Mouse (Mus musculus) intestine, embryonic 14.5 days (tissue): ENCODE measurements at regions not wholly inside any gene's neighbourhood (a gene's known extent, or its start where the extent isn't known, plus 50 kb on each side); places are given as distances from the start of the nearest gene placed in this dataset.

Experiments used
- ATAC-seq: fragments of 200-750 bp; cut with Nextera tagmentation; replicated peaks from 2 replicates; pipeline ENCODE4 v1.8.0; 2017; ENCODE audit warnings: low read depth, moderate number of reproducible peaks, moderate TSS enrichment, moderate library complexity; ENCODE audit not compliant: low FRiP score, low TSS enrichment
- DNase-seq: peaks from one replicate; pipeline ENCODE4 v3.0.0-alpha.2; 2018; ENCODE audit warnings: low spot score
- H3K27ac ChIP-seq: fragments of 300-500 bp; sonication (generic); 2 replicates; pipeline ENCODE4 v1.5.1; 2014; ENCODE audit warnings: low read depth, mild to moderate bottlenecking, control low read depth
- H3K27me3 ChIP-seq: fragments of 300-500 bp; sonication (generic); replicated peaks from 2 replicates; pipeline ENCODE4 v1.6.1; 2014; ENCODE audit warnings: low read length, control low read depth; ENCODE audit not compliant: control insufficient read depth, insufficient read depth
- H3K36me3 ChIP-seq: fragments of 300-500 bp; sonication (generic); 2 replicates; pipeline ENCODE4 v1.6.1; 2014; ENCODE audit warnings: low read length, control low read depth; ENCODE audit not compliant: control insufficient read depth, insufficient read depth
- H3K4me1 ChIP-seq: fragments of 300-500 bp; sonication (generic); replicated peaks from 2 replicates; pipeline ENCODE4 v1.6.1; 2014; ENCODE audit warnings: low read length, control low read depth, mixed read lengths; ENCODE audit not compliant: control insufficient read depth, insufficient read depth
- H3K4me2 ChIP-seq: fragments of 300-500 bp; sonication (generic); 2 replicates; pipeline ENCODE4 v1.6.1; 2014; ENCODE audit warnings: low read length
- H3K4me3 ChIP-seq: fragments of 300-500 bp; sonication (generic); 2 replicates; pipeline ENCODE4 v1.5.1; 2014; ENCODE audit warnings: low read depth, low read length, control low read depth, mixed read lengths
- H3K9ac ChIP-seq: fragments of 300-500 bp; sonication (generic); 2 replicates; pipeline ENCODE4 v1.6.1; 2014; ENCODE audit warnings: mild to moderate bottlenecking, low read length
- H3K9me3 ChIP-seq: fragments of 300-500 bp; sonication (generic); 2 replicates; pipeline ENCODE4 v1.6.1; 2016; ENCODE audit warnings: low read length, control low read depth; ENCODE audit not compliant: control insufficient read depth
- WGBS: fragments of 180-500 bp; shearing (Covaris S2); extraction: QIAGEN DNeasy Blood & Tissue Kit; methylation state at CpG from one replicate; pipeline ENCODE4 v1.1.7; 2014; 5-methylcytosine and 5-hydroxymethylcytosine counted together

GRCm38 (mm10) chr8:42187083-42187482 lies 770.2 kb upstream of the Frg1 start:
- H3K4me3 ChIP-seq: no peak overlapping the region
- no peaks in the 10 kb centered on the region for H3K9me3 ChIP-seq
- 63% methylated on average over 1 of the region's 1 CpGs for WGBS
- ATAC-seq (no peak; the same call in 1 of the 2 replicates), DNase-seq (no peak)
- H3K27ac ChIP-seq: no peak overlapping the region
- no peaks in the 10 kb centered on the region for H3K36me3 ChIP-seq
- no peak overlapping the region for H3K9ac ChIP-seq
- H3K4me2 ChIP-seq: no peak overlapping the region
- H3K27me3 ChIP-seq: no peaks in the 10 kb centered on the region
- no peaks in the 10 kb centered on the region for H3K4me1 ChIP-seq

- no peak for DNase-seq
- no peaks in the 10 kb centered on the region for H3K36me3 ChIP-seq
- ATAC-seq: no peak
These were observed 766.5 kb upstream of the Frg1 start for GRCm38 (mm10) chr8:42183288-42183878.

DNA sequence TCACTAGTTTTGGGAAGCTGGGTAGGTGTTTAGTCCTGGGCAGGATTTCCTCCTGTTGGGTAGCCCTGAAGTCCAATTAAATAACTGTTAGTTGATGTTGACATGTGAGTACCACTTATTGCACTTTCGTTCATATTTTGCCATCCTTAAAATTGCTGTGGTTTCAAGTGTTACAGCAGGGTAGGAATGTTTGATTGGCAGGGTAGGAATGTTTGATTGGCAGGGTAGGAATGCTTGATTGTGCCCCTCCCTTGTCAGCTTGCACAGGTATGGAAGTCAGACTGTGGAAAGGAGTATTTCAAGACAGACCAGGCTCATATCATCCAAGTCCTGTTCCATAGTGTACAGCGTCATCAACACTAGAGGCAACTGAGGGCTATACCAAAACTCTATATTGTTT lies 745.6 kb upstream of the Frg1 start:
- no peak overlapping the region for H3K9ac ChIP-seq
- H3K4me3 ChIP-seq: no peak overlapping the region
- 91% methylated on average over 2 of the region's 2 CpGs for WGBS
- H3K27me3 ChIP-seq: no peaks in the 10 kb centered on the region
- H3K9me3 ChIP-seq: no peaks in the 10 kb centered on the region
- DNase-seq: no peak
- no peak overlapping the region for H3K27ac ChIP-seq
- no peaks in the 10 kb centered on the region for H3K36me3 ChIP-seq
- no peaks in the 10 kb centered on the region for H3K4me1 ChIP-seq
- no peak overlapping the region for H3K4me2 ChIP-seq
- no peak for ATAC-seq

More at GRCm38 (mm10) chr8:42183288-42183878, 766.5 kb upstream of the Frg1 start:
- H3K4me3 ChIP-seq: no peak overlapping the region
- WGBS: 62% methylated on average over 4 of the region's 4 CpGs
- H3K9ac ChIP-seq: no peak overlapping the region
- no peak overlapping the region for H3K4me2 ChIP-seq
- H3K4me1 ChIP-seq: no peaks in the 10 kb centered on the region
- no peaks in the 10 kb centered on the region for H3K27me3 ChIP-seq
- H3K27ac ChIP-seq: no peak overlapping the region
- no peaks in the 10 kb centered on the region for H3K9me3 ChIP-seq

- DNase-seq (no peak), ATAC-seq (no peak)
- Histone ChIP-seq H3K4me2 (no peak overlapping the region), H3K4me3 (no peak overlapping the region), H3K27me3 (no peaks in the 10 kb centered on the region), H3K9me3 (no peaks in the 10 kb centered on the region), H3K27ac (no peak overlapping the region), H3K4me1 (no peaks in the 10 kb centered on the region), H3K9ac (no peak overlapping the region), H3K36me3 (no peaks in the 10 kb centered on the region)
- 58% methylated on average over 4 of the region's 4 CpGs for WGBS
These were observed 740.1 kb upstream of the Frg1 start for GRCm38 (mm10) chr8:42157006-42157405.

GRCm38 (mm10) chr8:42156588-42156987 lies 739.7 kb upstream of the Frg1 start:
- WGBS: 30% methylated on average over 1 of the region's 1 CpGs
- DNase-seq: no peak

DNA sequence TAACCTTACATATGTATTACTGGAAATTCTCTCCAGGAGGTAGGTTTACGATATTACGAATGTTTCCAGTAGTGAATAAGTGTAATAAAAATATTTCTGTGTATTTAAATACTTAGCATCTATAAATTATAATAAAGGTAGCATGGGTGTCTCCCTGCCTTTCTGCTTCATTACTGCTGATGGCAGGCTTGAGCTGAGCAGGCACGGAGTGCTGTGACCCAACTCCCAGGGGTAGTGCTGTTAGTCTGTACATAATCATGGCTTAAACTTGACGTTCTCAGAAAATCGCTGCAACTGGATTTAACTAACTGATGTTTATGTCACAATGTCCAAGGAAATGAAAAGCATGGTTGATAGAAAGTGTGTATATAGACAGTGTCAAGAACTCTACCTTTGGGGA lies 727.8 kb upstream of the Frg1 start:
- no peaks in the 10 kb centered on the region for H3K9me3 ChIP-seq
- H3K27ac ChIP-seq: no peak overlapping the region
- WGBS: 56% methylated on average over 5 of the region's 5 CpGs
- no peaks in the 10 kb centered on the region for H3K27me3 ChIP-seq
- H3K36me3 ChIP-seq: no peaks in the 10 kb centered on the region
- ATAC-seq (no peak), DNase-seq (no peak)
- no peak overlapping the region for H3K9ac ChIP-seq
- H3K4me1 ChIP-seq: no peaks in the 10 kb centered on the region
- no peak overlapping the region for H3K4me2 ChIP-seq
- H3K4me3 ChIP-seq: no peak overlapping the region

More at GRCm38 (mm10) chr8:42156588-42156987, 739.7 kb upstream of the Frg1 start:
- no peaks in the 10 kb centered on the region for H3K27me3 ChIP-seq
- H3K9me3 ChIP-seq: no peaks in the 10 kb centered on the region
- H3K4me3 ChIP-seq: no peak overlapping the region
- H3K4me2 ChIP-seq: no peak overlapping the region
- H3K9ac ChIP-seq: no peak overlapping the region
- ATAC-seq: no peak
- H3K4me1 ChIP-seq: no peaks in the 10 kb centered on the region
- no peaks in the 10 kb centered on the region for H3K36me3 ChIP-seq
- H3K27ac ChIP-seq: no peak overlapping the region

GRCm38 (mm10) chr8:42144220-42144619 lies 727.3 kb upstream of the Frg1 start:
- no peak overlapping the region for H3K9ac ChIP-seq
- no peaks in the 10 kb centered on the region for H3K4me1 ChIP-seq
- H3K9me3 ChIP-seq: no peaks in the 10 kb centered on the region
- no peak overlapping the region for H3K27ac ChIP-seq
- H3K36me3 ChIP-seq: no peaks in the 10 kb centered on the region
- ATAC-seq (no peak), DNase-seq (no peak)
- 60% methylated on average over 8 of the region's 8 CpGs for WGBS
- no peaks in the 10 kb centered on the region for H3K27me3 ChIP-seq
- no peak overlapping the region for H3K4me2 ChIP-seq
- no peak overlapping the region for H3K4me3 ChIP-seq

DNA sequence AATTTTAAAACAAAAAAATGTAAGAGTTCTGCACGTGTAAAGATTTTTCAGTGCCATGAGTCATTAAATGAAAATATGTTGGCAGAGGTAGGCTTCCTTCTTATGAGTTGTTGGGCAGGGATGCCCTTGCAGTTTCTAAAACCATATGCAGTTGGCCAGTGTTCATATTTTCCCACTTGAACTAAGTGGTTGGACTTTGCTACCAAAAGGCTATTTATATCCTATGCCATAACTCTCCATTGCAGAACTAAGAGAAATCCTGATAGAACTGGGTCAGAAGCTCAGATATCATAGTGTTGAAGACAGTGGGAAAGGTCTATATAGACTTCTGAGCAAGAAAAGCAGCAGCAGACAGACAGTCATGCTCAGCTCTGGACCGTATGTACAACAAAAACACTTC lies 690.7 kb upstream of the Frg1 start:
- Histone ChIP-seq H3K9me3 (no peaks in the 10 kb centered on the region), H3K4me1 (no peaks in the 10 kb centered on the region), H3K4me3 (no peak overlapping the region), H3K9ac (no peak overlapping the region), H3K4me2 (no peak overlapping the region), H3K36me3 (no peaks in the 10 kb centered on the region), H3K27me3 (no peaks in the 10 kb centered on the region), H3K27ac (no peak overlapping the region)
- 82% methylated on average over 2 of the region's 2 CpGs for WGBS
- no peak for ATAC-seq
- no peak for DNase-seq

- no peak for DNase-seq
- ATAC-seq: no peak
- no peaks in the 10 kb centered on the region for H3K9me3 ChIP-seq
- H3K9ac ChIP-seq: no peak overlapping the region
- H3K4me1 ChIP-seq: no peaks in the 10 kb centered on the region
- H3K36me3 ChIP-seq: no peaks in the 10 kb centered on the region
- H3K27me3 ChIP-seq: no peaks in the 10 kb centered on the region
- WGBS: 78% methylated on average over 1 of the region's 1 CpGs
- no peak overlapping the region for H3K4me2 ChIP-seq
- H3K27ac ChIP-seq: no peak overlapping the region
- H3K4me3 ChIP-seq: no peak overlapping the region
These were observed 652.4 kb upstream of the Frg1 start for GRCm38 (mm10) chr8:42069314-42069713.
